Mouse (Mus musculus) T-helper 1 cell (primary cell): ENCODE results near the gene Olfr78.

Experiments used
- in situ Hi-C: fragments of 300-600 bp; cut with MboI, MseI; formaldehyde crosslinking; loops from one replicate; pipeline ENCODE4 v1.15.1; 2025; ENCODE audit warnings: high pct_unique_total_duplicates

Olfr78 gene

GRCm38 (mm10) chr7:102759266-102759665 is at the start of gene Olfr78, which contains the start of gene Olfr560:
Gene Olfr78, minus strand, starts transcription at chr7:102759471.
Gene Olfr560, minus strand, starts transcription at chr7:102759366.
- in situ Hi-C loops, result no loop called here

- in situ Hi-C loops, result no loop called here
Observed at GRCm38 (mm10) chr7:102803180-102803579, 43.9 kb upstream of the Olfr78 start, which contains the start of gene Olfr564. Gene Olfr564, plus strand, starts transcription at chr7:102803480.

GRCm38 (mm10) chr7:102770921-102771320 is 11.7 kb upstream of the Olfr78 start, which contains the start of gene Olfr561:
Gene Olfr561, plus strand, starts transcription at chr7:102771221.
- in situ Hi-C loops, result no loop called here

GRCm38 (mm10) chr7:102752086-102752485 is 7.2 kb downstream of the Olfr78 start:
- in situ Hi-C loops, result no loop called here

- in situ Hi-C loops, result no loop called here
Observed at GRCm38 (mm10) chr7:102737705-102738104, 21.6 kb downstream of the Olfr78 start.

GRCm38 (mm10) chr7:102733793-102734192 is 25.5 kb downstream of the Olfr78 start:
- in situ Hi-C loops, result no loop called here

- in situ Hi-C loops, result no loop called here
Observed at GRCm38 (mm10) chr7:102727391-102727790, 31.9 kb downstream of the Olfr78 start, which contains the start of gene Olfr559. Gene Olfr559, minus strand, starts transcription at chr7:102727491.

GRCm38 (mm10) chr7:102718970-102719369 is 40.3 kb downstream of the Olfr78 start, which contains the start of gene Olfr33:
Gene Olfr33, minus strand, starts transcription at chr7:102719070.
- in situ Hi-C loops, result no loop called here

- in situ Hi-C loops, result no loop called here
Observed at GRCm38 (mm10) chr7:102701915-102702314, 57.4 kb downstream of the Olfr78 start, which contains the start of gene Olfr558. Gene Olfr558, plus strand, starts transcription at chr7:102702215.

- in situ Hi-C loops, result loop anchor here (10.0 kb wide), 1 partner anchor 216 kb away; the partner anchor contains the start of gene Olfr571
Observed at GRCm38 (mm10) chr7:102698461-102698860, 60.8 kb downstream of the Olfr78 start.

GRCm38 (mm10) chr7:102695358-102696125 is 63.7 kb downstream of the Olfr78 start, which contains the start of gene Olfr557:
Gene Olfr557, plus strand, starts transcription at chr7:102695910.
- in situ Hi-C loops, result loop anchor here (10.0 kb wide), 1 partner anchor 219 kb away; the partner anchor contains the start of gene Olfr571
